Mouse (Mus musculus) gastrocnemius, postnatal 36 days (tissue): ENCODE data around the gene Sf3b1. TPM values are rescaled to one million over a fixed set of nuclear protein-coding genes. Genes with fewer than 3 reads are reported as not detected.
"Not testable (repeated sequence)": the region's sequence is repeated elsewhere in the genome, so short reads cannot be mapped to it uniquely, and the experiment has no call there.

Experiments used
- DNase-seq, 2 experiments: peaks; one replicate each; pipeline ENCODE4 v3.0.0; 2022
- intact Hi-C: fragments of 180-260 bp; cut with DNase I; formaldehyde crosslinking; loops from one replicate; pipeline ENCODE4 v1.15.1; 2025
- long read RNA-seq, 2 experiments: library from polyadenylated mRNA; stranded (forward); transcript quantifications; one replicate each; pipeline ENCODE4 v2.0.0; 2021
- total RNA-seq, 2 experiments: library from RNA; stranded (reverse); gene quantifications; 2 replicates each; pipeline ENCODE4 v1.2.3; 2021

The Sf3b1 gene
- total RNA-seq = 10 to 100 TPM; 46.0 to 51.8 TPM
- long read RNA-seq, experiment 1, full-length matches to known transcripts = 5 of 13 reads
- long read RNA-seq, experiment 1, partial matches to known transcripts = 2 of 13 reads
- long read RNA-seq, experiment 1, other reads (novel, unspliced or antisense) = 6 of 13 reads
- long read RNA-seq, experiment 2, full-length matches to known transcripts = 16 of 27 reads
- long read RNA-seq, experiment 2, partial matches to known transcripts = 8 of 27 reads
- long read RNA-seq, experiment 2, other reads (novel, unspliced or antisense) = 3 of 27 reads

DNA sequence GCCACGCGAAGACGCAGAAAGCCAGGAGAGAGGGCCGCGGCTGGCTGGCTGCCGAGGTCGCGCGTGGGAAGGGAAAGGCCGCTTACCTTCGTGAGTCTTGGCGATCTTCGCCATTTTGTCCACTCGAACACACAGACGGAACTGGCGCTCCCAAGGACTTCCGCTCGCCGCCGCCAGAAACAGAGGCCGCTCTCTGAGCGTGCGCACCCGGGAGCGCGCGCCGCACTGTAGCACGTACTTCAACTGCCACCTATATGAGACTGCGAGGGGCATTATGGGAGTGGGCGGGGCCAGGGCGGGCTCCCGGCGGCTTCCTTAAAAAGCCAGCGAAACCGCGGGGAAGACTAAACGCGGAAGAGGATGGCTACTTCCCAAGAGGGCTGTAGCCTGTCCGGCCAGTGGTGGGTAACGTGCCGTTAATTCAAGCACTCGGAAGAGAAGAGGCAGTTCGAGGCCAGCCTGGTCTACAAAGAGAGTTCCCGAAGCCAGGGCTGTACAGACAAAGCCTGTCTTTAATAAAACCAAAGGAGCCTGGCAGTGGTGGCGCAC, at the start of gene Sf3b1:
TSS of gene Sf3b1 (minus strand) at position 229 of the 549 bp plus-strand sequence.
- DNase-seq = peak; percentile 91 to 94
- intact Hi-C loops = loop anchor here (2.0 kb wide), 1 partner anchor 25 kb away; the partner anchor contains the start of gene Coq10b

DNA sequence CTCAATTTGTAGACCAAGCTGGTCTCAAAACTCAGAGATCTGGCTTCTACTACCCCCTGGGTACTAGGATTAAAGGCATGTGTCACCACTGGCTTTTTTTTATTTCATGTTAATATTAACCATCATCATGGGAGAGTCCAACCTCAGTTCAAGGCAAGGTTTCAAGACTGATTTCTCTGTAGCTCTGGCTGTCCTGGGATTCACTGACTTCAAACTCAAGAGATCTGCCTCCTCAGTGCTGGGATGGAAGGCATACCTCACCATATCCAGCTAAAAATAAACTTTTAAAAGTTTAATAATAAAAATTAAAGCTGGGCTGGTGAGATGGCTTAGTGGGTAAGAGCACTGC, 49.1 kb upstream of the Sf3b1 start:
- no peak for DNase-seq
- intact Hi-C loops = no loop called here

DNA sequence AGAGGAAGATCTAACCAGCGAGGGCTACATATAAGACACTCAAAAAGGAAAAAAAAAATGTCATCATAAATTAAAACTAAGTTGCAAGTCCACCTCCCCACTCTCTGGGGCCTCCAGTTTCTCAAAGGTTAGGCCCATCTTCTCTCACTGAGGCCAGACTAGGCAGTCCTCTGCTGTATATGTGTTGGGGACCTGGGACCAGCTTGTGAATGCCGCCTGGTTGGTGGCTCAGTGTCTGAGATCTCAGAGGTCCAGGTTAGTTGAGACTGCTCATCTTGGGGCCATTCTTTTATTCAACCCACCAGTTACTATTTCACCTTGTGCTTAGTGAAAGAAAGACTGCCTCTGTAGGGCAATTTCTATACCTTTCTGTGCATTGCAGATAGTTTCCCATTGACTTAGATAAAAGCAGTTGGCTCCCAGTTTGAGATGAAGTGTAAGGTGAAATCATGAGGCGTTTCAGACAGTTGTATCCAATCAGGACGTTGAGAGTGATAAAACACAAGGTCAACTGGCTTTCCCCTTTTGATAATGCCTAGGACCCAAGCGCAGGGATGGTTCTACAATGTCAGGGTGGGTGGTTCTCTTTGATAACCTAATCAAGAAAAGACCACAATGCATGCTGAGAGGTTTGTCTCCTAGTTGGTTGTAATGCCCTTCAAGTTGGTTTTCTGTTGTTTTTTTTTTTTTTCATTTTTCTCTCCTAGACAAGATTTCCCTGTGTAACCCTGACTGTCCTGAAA, 48.5 kb upstream of the Sf3b1 start:
- intact Hi-C loops = no loop called here
- DNase-seq = no peak

DNA sequence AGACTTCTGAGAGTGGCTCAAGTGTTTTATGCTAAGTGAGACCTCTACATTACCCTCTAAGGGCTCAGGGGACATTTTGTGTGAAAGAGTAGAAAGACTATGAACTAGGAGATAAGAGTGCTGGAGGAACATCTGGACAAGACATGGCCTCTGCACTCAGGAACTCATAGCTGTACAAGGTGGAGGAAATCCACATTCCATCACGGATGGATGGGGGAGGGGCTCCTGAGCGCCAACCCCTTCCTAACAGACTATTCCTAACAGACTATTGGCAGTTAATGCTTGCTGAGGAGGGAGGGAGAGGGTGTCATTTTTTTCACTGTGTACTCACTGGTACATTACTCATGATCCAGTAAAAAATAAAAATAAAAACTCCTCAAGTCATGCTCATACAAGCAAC, 47.5 kb upstream of the Sf3b1 start:
- intact Hi-C loops = no loop called here
- DNase-seq = no peak

DNA sequence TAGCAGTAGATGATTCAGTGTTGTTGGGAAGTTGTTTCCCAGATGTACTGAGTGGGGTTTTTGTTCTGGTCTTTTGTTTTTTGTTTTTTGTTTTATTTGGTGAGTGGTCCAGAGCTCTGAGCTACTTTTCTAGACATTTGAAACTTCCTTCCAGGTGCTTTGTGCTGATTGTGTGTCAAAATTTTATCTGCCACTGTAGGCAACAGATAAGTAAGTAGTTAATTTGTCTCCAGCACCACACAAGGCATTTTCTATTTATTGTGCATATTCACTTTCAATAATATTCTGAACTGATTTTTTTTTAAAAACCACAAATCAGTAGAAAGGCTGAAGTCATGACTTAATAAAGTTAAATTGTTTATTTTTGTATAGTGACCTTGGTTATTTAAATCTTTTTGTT, 45.0 kb upstream of the Sf3b1 start:
- DNase-seq, intact Hi-C loops: not testable (repeated sequence)

DNA sequence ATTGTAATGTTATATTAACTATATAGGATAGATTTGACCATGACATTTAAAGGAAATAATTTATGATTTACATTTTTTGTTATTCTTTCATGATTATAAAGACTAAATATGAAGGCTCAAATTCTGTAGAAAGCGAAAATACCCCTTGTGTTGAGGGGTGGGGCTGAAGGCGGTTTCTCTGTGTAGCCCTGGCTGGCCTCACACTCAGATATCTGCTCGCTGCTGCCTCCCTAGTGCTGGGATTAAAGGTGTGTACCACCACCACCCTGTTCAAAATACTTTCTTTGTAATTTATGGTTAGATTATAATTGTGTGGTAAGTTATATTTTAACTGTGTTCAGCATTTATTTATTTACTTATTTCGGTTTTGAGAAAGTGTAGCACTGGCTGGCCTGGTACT, 34.5 kb upstream of the Sf3b1 start:
- DNase-seq = no peak
- intact Hi-C loops = no loop called here

DNA sequence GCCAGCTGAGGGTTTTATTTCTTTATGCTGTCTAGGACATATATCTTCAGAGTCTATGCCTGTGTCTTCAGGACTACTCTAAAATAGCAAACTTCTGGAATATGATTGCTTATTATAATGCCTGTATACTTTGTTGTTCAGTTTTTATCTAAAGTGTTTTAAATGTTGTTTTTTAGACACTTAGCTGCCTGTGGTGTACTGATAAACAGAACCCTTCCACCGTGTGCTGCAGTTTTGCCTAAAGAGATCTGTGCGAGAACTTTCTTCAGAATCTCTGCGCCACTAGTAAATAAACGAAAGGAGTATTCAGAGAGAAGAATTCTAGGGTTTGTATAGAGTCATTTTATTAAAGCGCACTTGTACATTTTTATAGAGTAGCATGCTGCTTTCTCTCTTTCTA, 33.8 kb upstream of the Sf3b1 start:
- intact Hi-C loops = no loop called here
- no peak for DNase-seq

DNA sequence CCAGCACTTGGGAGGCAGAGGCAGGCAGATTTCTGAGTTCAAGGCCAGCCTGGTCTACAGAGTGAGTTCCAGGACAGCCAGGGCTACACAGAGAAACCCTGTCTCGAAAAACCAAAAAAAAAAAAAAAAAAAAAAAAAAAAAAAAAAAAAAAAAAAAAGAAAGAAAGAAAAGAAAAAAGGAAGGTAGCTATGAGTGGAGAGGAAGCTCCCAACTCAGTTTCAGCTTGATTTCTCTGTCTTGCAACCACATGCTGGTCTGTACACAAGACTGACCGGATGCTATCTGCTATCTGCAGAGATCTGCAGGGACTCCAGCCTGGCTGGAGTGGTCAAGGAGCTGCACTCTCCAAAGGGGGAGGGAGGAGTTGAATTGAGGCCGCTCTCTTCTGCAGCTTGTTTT, 31.1 kb upstream of the Sf3b1 start:
- DNase-seq, intact Hi-C loops: not testable (repeated sequence)

DNA sequence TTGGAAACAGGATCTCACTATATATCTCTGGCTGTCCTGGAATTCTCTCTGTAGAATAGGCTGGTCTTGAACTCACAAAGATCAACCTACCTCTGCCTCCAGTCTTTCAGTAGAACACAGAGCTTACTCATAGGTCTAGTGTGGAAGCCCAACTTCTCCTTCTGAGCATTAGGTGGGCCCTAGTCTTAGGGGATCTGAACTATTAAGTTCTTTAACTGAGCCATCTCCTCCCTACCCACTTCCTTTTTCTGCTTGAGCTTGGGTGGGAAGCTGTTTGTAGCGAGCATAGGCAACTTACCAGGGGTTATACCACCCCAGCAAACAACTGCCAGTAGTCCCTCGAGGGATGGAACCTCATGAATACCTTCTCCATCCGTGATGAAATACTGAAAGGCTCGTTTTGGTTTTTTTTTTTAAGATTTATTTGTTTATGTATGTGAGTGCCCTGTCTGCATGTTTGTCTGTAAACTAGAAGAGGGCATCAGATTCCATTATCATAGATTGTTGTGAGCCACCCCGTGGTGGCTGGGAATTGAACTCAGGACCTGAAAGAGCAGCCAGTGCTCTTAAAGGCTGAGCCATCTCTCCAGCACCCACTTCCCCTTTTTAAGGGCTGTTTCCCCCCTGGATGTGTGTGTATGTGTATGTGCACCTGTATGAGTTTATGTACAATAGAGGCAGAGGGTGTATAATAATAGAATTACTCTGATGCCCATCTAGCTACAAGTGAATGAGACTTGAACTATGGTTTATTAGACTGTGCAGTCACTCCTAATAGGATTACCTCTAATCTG, 28.2 kb upstream of the Sf3b1 start:
- DNase-seq = no peak
- intact Hi-C loops = no loop called here

DNA sequence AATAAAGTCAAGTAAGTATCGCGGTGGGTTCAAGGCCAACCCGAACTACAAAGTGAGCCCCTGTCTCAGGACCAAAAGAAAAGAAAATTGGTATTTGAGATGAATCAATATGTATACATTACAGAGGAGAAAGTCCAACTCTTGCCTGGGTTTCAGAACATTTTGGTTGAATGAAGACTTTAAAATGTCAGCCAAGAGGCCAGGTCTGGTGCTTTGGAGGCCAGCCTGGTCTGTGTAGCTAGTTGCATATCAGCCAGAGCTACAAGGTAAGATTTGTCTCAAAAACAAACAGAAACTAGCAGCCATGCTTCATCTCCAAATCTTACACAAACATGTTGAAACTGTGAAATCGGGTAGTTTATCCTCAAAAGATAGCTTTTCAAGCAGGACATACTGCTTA, 26.3 kb upstream of the Sf3b1 start:
- DNase-seq = no peak
- intact Hi-C loops = loop anchor here (2.0 kb wide), 1 partner anchor 27 kb away; the partner anchor contains the start of gene Sf3b1

DNA sequence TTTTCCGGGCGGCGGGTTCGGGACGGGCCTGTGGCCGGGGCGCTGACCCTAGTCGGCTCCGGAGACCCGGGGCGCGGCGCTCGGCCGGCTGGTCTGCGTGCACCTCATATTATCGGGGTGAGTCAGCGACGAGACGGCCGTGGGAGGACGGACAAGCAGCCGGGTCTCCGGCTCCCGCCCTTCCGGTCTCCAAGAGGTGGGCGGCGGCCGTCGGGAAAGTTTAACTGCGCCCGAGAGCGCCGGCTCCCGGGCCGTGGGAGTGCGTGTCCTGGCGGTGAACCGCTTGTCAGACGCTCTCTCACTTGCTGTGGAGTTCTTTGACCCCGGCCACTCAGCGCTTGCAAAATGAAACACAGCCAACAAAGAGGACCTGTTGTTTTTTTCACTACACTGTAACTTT, 25.7 kb upstream of the Sf3b1 start:
- DNase-seq = peak in 1 of 2 experiments; percentile 73
- intact Hi-C loops = loop anchor here (2.0 kb wide), 1 partner anchor 26 kb away; the partner anchor contains the start of gene Sf3b1

DNA sequence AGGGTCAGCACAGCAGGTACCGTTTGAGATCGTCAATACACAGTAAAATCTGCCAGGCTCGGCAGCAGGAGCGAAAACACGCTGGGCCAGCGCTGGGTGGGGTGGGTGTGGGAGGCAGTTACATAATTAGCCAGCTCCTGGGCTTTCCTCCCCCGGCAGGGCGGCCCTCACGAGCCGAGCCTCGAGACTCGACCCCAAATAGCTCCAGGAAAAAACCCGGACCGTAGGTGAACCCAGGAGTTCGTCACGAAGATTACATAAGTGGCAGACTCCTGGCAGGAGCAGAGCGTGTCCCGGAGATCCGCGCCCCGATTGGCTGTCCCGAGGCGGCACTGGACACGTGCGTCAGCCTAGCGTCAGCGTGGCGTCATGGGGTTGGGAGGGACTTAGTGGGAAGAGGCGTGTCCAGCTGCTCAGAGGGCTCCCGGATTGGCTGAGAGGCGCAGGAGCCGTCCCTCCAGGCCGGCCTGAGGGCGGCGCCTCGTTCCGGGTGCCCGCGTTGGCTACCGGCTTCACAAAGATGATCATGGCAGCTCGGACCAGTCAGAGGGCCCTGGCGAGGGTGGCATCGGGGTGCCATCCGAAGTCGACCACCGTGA, 25.2 kb upstream of the Sf3b1 start, which contains the start of gene Coq10b:
TSS of gene Coq10b (plus strand) at position 416 of the 599 bp plus-strand sequence.
- intact Hi-C loops = loop anchor here (2.0 kb wide), 1 partner anchor 26 kb away; the partner anchor contains the start of gene Sf3b1
- DNase-seq = peak; percentile 98 to 99

DNA sequence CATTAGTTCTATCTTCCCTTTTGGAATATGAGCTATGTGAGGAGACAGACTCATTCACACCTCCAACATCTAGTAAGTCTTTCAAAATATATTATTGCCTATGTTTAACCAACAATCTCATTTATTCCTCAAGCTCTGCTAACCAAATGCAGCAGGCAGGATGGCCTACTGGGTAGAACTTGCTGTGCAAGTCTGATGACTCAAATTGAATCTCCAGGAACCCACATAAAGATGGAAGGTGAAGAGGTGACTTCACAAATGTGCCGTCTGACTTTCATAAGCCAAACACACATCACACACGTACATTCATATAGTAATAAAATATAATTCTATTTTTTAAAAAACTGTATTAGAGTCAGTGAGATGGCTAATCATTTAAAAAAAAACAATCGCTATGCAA, 24.4 kb upstream of the Sf3b1 start:
- intact Hi-C loops = loop anchor here (2.0 kb wide), 1 partner anchor 25 kb away; the partner anchor contains the start of gene Sf3b1

DNA sequence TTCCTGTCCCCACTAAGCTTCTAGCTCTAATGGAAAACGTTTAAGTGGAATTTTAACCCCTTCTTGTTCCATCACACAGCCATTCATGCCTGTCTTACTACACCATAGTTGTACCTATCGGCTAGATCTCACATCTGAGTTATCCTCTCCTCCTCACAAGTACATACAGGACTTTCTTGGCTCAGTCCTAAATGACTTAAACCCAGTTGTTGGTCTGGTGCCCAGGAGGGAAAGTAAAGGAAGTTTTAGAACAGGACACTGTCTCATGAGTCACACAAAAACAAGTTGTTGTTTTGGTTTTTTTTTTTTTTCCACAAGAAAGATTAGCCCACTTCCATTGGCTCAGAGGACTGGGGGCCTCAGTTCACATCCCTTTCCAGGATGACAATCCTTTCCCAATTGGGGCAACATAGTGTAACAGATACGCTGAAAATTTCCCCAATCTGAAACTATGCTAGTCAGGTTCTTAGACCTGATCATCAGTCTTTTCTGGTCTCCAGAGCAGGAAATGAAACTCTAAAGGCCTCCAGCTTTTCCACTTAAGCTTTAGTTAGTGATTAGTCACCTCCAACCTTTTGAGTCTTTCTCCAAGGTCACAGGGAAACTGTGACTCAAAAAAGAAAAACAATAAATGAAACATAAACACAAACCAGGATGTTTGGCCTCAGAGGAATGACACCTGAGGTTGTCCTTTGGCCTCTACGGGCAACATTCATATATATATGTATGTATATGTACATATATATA, 21.7 kb upstream of the Sf3b1 start:
- DNase-seq = no peak
- intact Hi-C loops = no loop called here

More for the DNA sequence above, 24.4 kb upstream of the Sf3b1 start:
- DNase-seq = no peak

DNA sequence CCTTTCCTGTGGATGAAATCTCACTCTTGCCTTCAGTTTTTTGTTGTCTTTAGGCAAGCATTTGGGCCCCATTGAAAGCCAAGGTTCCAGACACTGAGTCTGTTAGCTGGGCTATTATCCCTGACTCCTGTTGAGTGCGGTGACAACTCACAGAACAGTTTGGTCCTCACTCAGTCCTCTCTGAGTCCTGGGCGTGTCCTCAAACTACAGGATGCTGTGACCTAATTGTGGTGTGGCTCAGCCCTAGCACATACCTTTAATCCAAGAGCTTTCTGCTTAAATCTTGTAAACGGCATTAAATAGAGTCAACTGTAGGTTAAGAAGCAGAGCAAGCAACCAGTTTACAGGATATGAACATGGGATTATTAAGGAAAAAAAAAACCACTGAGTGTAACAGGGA, 15.9 kb upstream of the Sf3b1 start:
- no peak for DNase-seq
- intact Hi-C loops = no loop called here

DNA sequence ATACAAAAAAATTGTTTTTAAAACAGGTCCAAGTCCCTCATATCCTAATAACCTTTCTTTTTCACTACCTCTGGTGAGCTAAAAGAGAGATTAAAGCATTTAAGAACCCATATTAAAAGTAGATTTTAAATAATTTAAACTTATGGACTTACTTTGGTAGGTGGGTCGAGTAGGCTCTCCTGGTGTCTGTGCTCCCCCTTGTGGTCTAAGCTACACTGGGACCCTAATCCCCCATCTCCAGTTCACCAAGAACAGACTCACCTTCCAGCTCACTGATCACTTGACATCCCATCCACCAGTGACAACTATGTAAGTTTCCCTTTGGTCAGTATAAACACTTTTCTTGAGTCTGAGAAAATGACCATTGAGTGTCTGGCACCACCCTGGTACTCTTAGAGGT, 15.0 kb upstream of the Sf3b1 start:
- intact Hi-C loops = no loop called here
- no peak for DNase-seq

DNA sequence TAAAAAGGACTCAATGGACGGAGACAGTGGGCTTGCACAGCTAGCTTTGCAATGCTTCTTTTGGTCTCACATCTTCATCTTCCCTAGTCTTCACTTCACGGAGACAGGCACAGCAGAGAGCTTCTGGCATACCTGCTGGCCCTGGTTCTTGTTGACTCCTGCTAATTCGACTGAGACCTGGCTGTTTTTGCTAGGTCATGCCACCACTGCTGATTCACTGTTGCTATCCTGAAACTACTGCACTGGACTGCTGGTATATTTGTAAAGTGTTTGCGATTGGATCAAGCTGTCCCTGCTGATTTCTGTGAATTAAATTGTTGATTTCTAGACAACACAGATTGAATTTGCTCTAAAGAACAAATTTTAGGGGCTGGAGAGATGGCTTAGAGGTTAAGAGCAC, 14.4 kb upstream of the Sf3b1 start:
- no peak for DNase-seq
- intact Hi-C loops = no loop called here

DNA sequence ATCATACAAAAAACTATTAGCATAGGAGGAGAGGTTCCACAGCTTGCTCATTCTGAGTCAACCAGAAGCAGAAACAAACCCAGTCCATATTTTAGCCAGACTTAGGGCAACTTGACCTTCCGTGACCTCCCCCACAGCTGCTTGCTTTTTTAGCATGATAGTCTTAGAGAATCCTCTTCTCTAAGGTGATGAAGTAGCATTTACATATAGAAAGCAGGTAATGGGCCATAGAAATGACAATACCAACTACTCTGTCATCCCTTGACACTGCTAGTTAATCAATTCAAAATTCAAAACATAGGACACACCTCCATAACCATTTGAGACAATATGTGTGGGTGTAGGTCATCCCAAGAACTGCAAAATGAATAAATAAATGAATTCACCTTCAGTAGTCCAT, 12.7 kb upstream of the Sf3b1 start:
- no peak for DNase-seq
- intact Hi-C loops = no loop called here

DNA sequence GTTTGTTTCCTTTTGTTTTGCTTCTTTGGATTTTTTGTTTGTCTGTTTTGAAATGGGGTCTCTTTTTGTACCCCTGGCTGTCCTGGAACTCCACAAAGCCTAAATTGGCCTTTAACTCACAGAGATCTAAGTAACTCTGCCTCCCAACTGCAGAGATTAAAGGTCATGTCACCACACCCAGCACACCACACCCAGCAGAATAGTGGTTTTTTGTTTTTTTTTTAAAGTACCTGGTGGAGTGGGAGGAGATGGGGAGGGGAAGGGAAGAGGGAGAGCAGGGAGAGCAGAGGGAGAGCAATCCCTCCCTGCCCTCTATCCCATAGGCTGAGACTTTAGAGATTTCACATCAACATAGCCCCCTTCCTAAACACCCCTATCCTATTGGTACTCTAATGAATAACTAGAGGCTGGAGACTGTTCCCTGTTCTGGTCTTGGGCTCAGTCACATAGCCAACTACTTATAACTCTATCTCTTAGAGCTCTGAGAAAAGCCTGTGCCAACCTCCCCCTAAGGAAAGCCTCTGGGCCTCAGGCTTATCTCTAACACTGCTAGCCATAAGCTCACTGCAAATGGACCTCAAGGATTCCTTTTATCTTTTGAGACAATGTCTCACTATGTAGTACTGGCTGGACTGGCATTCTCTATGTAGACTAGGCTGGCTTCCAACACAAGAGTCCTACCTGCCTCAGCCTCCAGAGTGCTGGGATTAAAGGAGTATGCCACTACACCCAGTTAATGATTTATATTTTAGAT, 3.9 kb upstream of the Sf3b1 start:
- no peak for DNase-seq
- intact Hi-C loops = no loop called here
